Mouse (Mus musculus): ENCODE measurements around the gene Abca17. TPM values are rescaled to one million over a fixed set of nuclear protein-coding genes. Genes with fewer than 3 reads are reported as not detected.
A peak's percentile ranks its signal among the peaks of the same experiment; 100 is the strongest.

Gene Abca17
- polyA plus RNA-seq, 1 experiment from 2014 or later = not detected

DNA sequence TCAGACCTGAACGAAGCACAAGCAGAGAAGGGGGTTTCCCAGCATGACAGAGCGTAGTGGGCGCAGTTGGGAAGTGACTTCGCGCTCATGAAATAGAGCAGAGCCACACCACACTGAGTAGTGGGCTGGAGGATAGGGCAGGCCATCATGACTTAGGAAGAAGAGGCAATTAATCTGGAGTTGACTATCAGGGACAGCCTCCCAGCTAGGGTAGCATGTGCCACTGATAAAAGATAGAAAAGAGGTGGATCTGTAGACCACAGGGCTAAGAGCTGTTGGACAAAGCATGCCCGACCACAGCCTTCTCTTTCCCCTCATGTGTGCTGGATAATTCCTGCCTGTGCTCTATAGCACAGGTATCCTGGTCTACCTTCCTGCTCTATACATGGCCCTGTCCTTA, 25.0 kb upstream of the Abca17 start:
- Histone ChIP-seq H3K4me2 (replicated peaks; ENCODE audit: low read depth, low read length) (no peak overlapping the region), H3K9ac (replicated peaks; ENCODE audit: low read depth, low read length) (no peak overlapping the region), H3K4me3 (ENCODE audit: low read depth, low read length) (no peak overlapping the region)

DNA sequence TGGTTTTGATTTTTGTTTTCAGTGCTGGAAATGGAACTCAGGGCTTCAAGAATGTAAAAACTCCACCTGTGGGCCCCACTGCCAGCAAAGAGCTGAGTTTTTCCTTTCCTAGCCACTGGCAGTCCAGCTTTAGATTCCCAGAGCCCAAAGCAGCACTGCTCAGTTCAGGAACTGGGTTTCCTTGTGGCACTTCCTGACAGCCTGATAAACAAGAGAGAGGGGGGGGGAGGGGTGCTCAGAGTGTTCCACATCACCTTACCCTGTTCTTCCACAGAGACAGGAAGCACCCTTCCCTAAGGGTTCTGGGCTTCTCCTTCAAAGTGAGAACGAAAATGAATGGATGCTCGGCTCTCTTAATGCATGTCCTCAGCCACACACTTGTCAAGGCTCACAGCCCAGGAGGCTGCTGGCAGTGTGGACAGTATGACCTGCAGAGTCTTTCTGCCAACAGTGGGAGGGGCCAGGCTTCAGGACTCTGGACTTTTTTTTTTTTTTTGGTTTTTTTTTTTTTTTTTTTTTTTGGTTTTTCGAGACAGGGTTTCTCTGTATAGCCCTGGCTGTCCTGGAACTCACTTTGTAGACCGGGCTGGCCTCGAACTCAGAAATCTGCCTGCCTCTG, 24.3 kb upstream of the Abca17 start:
- whole genome bisulfite sequencing = 82% methylated on average over 4 of the region's 5 CpGs
- no peak overlapping the region for H3K4me2 ChIP-seq (replicated peaks; ENCODE audit: low read depth, low read length)
- no peaks in the 10 kb centered on the region; the same call in 1 of the 2 replicates for H3K36me3 ChIP-seq (ENCODE audit: control insufficient read depth, insufficient read depth, low read length)
- no peaks in the 10 kb centered on the region for H3K9me3 ChIP-seq (ENCODE audit: control insufficient read depth, low read depth, low read length)
- H3K4me1 ChIP-seq (ENCODE audit: control insufficient read depth, insufficient read depth, low read length) = no peaks in the 10 kb centered on the region
- H3K27me3 ChIP-seq (ENCODE audit: control insufficient read depth, insufficient read depth, low read length) = no peaks in the 10 kb centered on the region
- no peak overlapping the region for H3K4me3 ChIP-seq (ENCODE audit: low read depth, low read length)
- no peak overlapping the region for H3K9ac ChIP-seq (replicated peaks; ENCODE audit: low read depth, low read length)
- H3K27ac ChIP-seq (ENCODE audit: low read length) = no peak overlapping the region
- no peak for ATAC-seq (ENCODE audit: insufficient number of reproducible peaks, insufficient read depth, low FRiP score, low read depth)

More for the DNA sequence above, 25.0 kb upstream of the Abca17 start:
- no peaks in the 10 kb centered on the region; the same call in 1 of the 2 replicates for H3K36me3 ChIP-seq (ENCODE audit: control insufficient read depth, insufficient read depth, low read length)
- H3K4me1 ChIP-seq (ENCODE audit: control insufficient read depth, insufficient read depth, low read length) = no peaks in the 10 kb centered on the region
- ATAC-seq (ENCODE audit: insufficient number of reproducible peaks, insufficient read depth, low FRiP score, low read depth) = no peak
- H3K27me3 ChIP-seq (ENCODE audit: control insufficient read depth, insufficient read depth, low read length) = no peaks in the 10 kb centered on the region
- H3K27ac ChIP-seq (ENCODE audit: low read length) = no peak overlapping the region
- WGBS = 82% methylated on average over 6 of the region's 6 CpGs
- H3K9me3 ChIP-seq (ENCODE audit: control insufficient read depth, low read depth, low read length) = no peaks in the 10 kb centered on the region

DNA sequence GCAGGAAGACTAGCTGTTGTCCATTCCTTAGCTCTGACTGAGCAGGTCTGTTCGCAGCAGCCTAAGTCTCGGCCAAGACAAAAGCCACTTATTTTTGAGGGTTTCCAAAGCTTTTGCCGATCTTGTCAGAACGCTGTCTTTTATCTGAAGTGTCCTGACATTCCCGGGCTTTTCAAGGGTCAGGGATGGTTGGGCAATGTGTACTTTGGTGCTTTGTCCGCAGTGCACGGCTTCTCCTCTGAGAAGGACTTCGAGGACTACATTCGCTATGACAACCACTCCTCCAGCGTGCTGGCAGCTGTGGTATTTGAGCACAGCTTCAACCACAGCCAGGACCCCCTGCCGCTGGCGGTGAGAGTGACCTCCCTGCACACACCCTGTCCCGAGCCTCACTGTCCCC, 15.0 kb upstream of the Abca17 start:
- H3K4me2 ChIP-seq (replicated peaks; ENCODE audit: low read depth, low read length) = no peak overlapping the region
- WGBS = 60% methylated on average over 13 of the region's 13 CpGs
- no peak for ATAC-seq (ENCODE audit: insufficient number of reproducible peaks, insufficient read depth, low FRiP score, low read depth)
- H3K4me3 ChIP-seq (ENCODE audit: low read depth, low read length) = no peak overlapping the region
- 0 out of 2 replicates have a peak, but pooled peaks cover under 1% of the 10 kb centered on the region for H3K4me1 ChIP-seq (ENCODE audit: control insufficient read depth, insufficient read depth, low read length)
- H3K27ac ChIP-seq (ENCODE audit: low read length) = no peak overlapping the region
- no peaks in the 10 kb centered on the region for H3K9me3 ChIP-seq (ENCODE audit: control insufficient read depth, low read depth, low read length)
- no peaks in the 10 kb centered on the region for H3K27me3 ChIP-seq (ENCODE audit: control insufficient read depth, insufficient read depth, low read length)
- H3K9ac ChIP-seq (replicated peaks; ENCODE audit: low read depth, low read length) = no peak overlapping the region
- no peaks in the 10 kb centered on the region; the same call in 1 of the 2 replicates for H3K36me3 ChIP-seq (ENCODE audit: control insufficient read depth, insufficient read depth, low read length)

GRCm38 (mm10) chr17:24364461-24364860, 13.6 kb upstream of the Abca17 start:
- Histone ChIP-seq H3K9me3 (ENCODE audit: control insufficient read depth, low read depth, low read length) (no peaks in the 10 kb centered on the region), H3K4me3 (ENCODE audit: low read depth, low read length) (no peak overlapping the region), H3K27me3 (ENCODE audit: control insufficient read depth, insufficient read depth, low read length) (no peaks in the 10 kb centered on the region), H3K4me2 (replicated peaks; ENCODE audit: low read depth, low read length) (no peak overlapping the region), H3K27ac (ENCODE audit: low read length) (no peak overlapping the region), H3K36me3 (ENCODE audit: control insufficient read depth, insufficient read depth, low read length) (no peaks in the 10 kb centered on the region; the same call in 1 of the 2 replicates), H3K4me1 (ENCODE audit: control insufficient read depth, insufficient read depth, low read length) (peaks cover 5% of the 10 kb centered on the region; the same call in 1 of the 2 replicates), H3K9ac (replicated peaks; ENCODE audit: low read depth, low read length) (no peak overlapping the region)
- 86% methylated on average over 9 of the region's 9 CpGs for WGBS
- ATAC-seq (ENCODE audit: insufficient number of reproducible peaks, insufficient read depth, low FRiP score, low read depth) = no peak

GRCm38 (mm10) chr17:24362527-24362926, 11.7 kb upstream of the Abca17 start:
- Histone ChIP-seq H3K27me3 (ENCODE audit: control insufficient read depth, insufficient read depth, low read length) (no peaks in the 10 kb centered on the region), H3K36me3 (ENCODE audit: control insufficient read depth, insufficient read depth, low read length) (no peaks in the 10 kb centered on the region; the same call in 1 of the 2 replicates), H3K4me2 (replicated peaks; ENCODE audit: low read depth, low read length) (no peak overlapping the region), H3K9me3 (ENCODE audit: control insufficient read depth, low read depth, low read length) (no peaks in the 10 kb centered on the region), H3K4me3 (ENCODE audit: low read depth, low read length) (no peak overlapping the region), H3K27ac (ENCODE audit: low read length) (no peak overlapping the region), H3K9ac (replicated peaks; ENCODE audit: low read depth, low read length) (no peak overlapping the region), H3K4me1 (ENCODE audit: control insufficient read depth, insufficient read depth, low read length) (peaks cover 5% of the 10 kb centered on the region; the same call in 1 of the 2 replicates)
- ATAC-seq (ENCODE audit: insufficient number of reproducible peaks, insufficient read depth, low FRiP score, low read depth) = no peak
- 64% methylated on average over 9 of the region's 9 CpGs for WGBS

DNA sequence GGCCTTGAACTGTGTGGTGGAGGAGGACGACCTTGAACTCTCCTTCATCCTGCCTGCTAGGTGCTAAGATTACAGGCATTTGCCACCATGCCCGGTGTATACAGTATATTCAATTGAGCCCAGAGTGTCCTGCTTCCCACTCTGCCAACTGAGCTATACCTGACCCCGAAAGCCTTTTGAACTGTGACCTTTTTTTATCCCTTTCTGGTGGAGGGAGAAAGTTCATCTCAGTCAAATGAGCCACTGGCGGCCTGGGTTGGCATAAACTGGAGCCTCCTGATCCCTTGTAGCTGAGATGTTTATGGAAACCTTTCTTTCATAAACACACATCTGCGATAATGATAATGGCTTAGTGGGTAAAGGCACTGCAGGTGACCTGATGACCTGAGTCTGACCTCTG, 10.4 kb upstream of the Abca17 start:
- no peaks in the 10 kb centered on the region; the same call in 1 of the 2 replicates for H3K36me3 ChIP-seq (ENCODE audit: control insufficient read depth, insufficient read depth, low read length)
- no peaks in the 10 kb centered on the region for H3K9me3 ChIP-seq (ENCODE audit: control insufficient read depth, low read depth, low read length)
- 67% methylated on average over 5 of the region's 5 CpGs for WGBS
- no peak overlapping the region for H3K9ac ChIP-seq (replicated peaks; ENCODE audit: low read depth, low read length)
- H3K4me2 ChIP-seq (replicated peaks; ENCODE audit: low read depth, low read length) = no peak overlapping the region
- ATAC-seq (ENCODE audit: insufficient number of reproducible peaks, insufficient read depth, low FRiP score, low read depth) = no peak
- no peak overlapping the region for H3K4me3 ChIP-seq (ENCODE audit: low read depth, low read length)
- no peak overlapping the region for H3K27ac ChIP-seq (ENCODE audit: low read length)
- H3K27me3 ChIP-seq (ENCODE audit: control insufficient read depth, insufficient read depth, low read length) = no peaks in the 10 kb centered on the region
- H3K4me1 ChIP-seq (ENCODE audit: control insufficient read depth, insufficient read depth, low read length) = peaks cover 5% of the 10 kb centered on the region; the same call in 1 of the 2 replicates

DNA sequence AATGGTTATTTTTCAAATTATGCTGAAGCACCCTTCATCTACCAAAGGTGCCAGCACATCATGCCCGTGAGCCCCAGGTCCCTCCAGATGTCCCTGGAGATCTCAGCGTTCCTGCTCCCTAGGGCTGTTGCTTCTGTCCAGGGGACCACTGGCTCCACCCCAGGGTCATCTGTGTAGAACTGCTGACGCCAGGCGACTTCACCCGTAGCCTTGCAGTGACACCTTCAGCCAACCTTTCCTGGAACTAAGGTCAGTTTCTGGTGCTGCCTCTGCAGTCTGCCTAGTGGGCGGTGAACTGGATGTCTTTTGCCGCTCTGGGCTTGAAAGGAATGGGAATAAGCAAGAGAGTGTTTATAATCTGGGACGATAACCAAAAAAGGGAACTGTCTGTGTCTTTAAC, 10.0 kb upstream of the Abca17 start:
- Histone ChIP-seq H3K4me3 (ENCODE audit: low read depth, low read length) (no peak overlapping the region), H3K9ac (replicated peaks; ENCODE audit: low read depth, low read length) (no peak overlapping the region), H3K27ac (ENCODE audit: low read length) (no peak overlapping the region), H3K36me3 (ENCODE audit: control insufficient read depth, insufficient read depth, low read length) (no peaks in the 10 kb centered on the region; the same call in 1 of the 2 replicates), H3K9me3 (ENCODE audit: control insufficient read depth, low read depth, low read length) (no peaks in the 10 kb centered on the region), H3K27me3 (ENCODE audit: control insufficient read depth, insufficient read depth, low read length) (no peaks in the 10 kb centered on the region), H3K4me2 (replicated peaks; ENCODE audit: low read depth, low read length) (no peak overlapping the region), H3K4me1 (ENCODE audit: control insufficient read depth, insufficient read depth, low read length) (peaks cover 5% of the 10 kb centered on the region; the same call in 1 of the 2 replicates)
- ATAC-seq (ENCODE audit: insufficient number of reproducible peaks, insufficient read depth, low FRiP score, low read depth) = no peak
- WGBS = 76% methylated on average over 8 of the region's 8 CpGs

- no peak overlapping the region for H3K4me3 ChIP-seq (ENCODE audit: low read depth, low read length)
- peaks cover 5% of the 10 kb centered on the region; the same call in 1 of the 2 replicates for H3K4me1 ChIP-seq (ENCODE audit: control insufficient read depth, insufficient read depth, low read length)
- ATAC-seq (ENCODE audit: insufficient number of reproducible peaks, insufficient read depth, low FRiP score, low read depth) = peak; percentile 56; the same call in 1 of the 2 replicates
- H3K36me3 ChIP-seq (ENCODE audit: control insufficient read depth, insufficient read depth, low read length) = no peaks in the 10 kb centered on the region; the same call in 1 of the 2 replicates
- WGBS = 66% methylated on average over 2 of the region's 2 CpGs
- H3K9me3 ChIP-seq (ENCODE audit: control insufficient read depth, low read depth, low read length) = no peaks in the 10 kb centered on the region
- H3K27me3 ChIP-seq (ENCODE audit: control insufficient read depth, insufficient read depth, low read length) = no peaks in the 10 kb centered on the region
- no peak overlapping the region for H3K4me2 ChIP-seq (replicated peaks; ENCODE audit: low read depth, low read length)
- H3K27ac ChIP-seq (ENCODE audit: low read length) = no peak overlapping the region
- H3K9ac ChIP-seq (replicated peaks; ENCODE audit: low read depth, low read length) = no peak overlapping the region
Observed at GRCm38 (mm10) chr17:24359903-24360302, 9.0 kb upstream of the Abca17 start.

Measured in stomach, embryonic 14.5 days (tissue).